Mouse (Mus musculus): ENCODE measurements around the gene Cish. TPM values are rescaled to one million over a fixed set of nuclear protein-coding genes. Genes with fewer than 3 reads are reported as not detected.

The Cish gene
- total RNA-seq (2023): 0.66 to 2.1 TPM (median 0.95 TPM) in 4 replicates

GRCm38 (mm10) chr9:107296016-107296040, at the start of gene Cish:
Gene Cish (plus strand): TSS chr9:107296026.

GRCm38 (mm10) chr9:107289211-107290076, 6.4 kb upstream of the Cish start, which contains the start of gene Mapkapk3:
Gene Mapkapk3 (minus strand): TSS chr9:107289877.

GRCm38 (mm10) chr9:107338172-107338883, 42.5 kb downstream of the Cish start, which contains the start of gene Hemk1:
Gene Hemk1 (minus strand): TSS chr9:107338350.

GRCm38 (mm10) chr9:107340267-107340859, 44.5 kb downstream of the Cish start, which contains the start of gene 6430571L13Rik:
Gene 6430571L13Rik (plus strand): TSS chr9:107340602.

Other genes with a start within 250 kb of the Cish start
- gene Dock3, start 64.1 kb upstream of the Cish start, total RNA-seq (2023): not detected in 4 replicates
- gene Mapkapk3, start 6.1 kb upstream of the Cish start, total RNA-seq (2023): 25.5 to 31.7 TPM (median 26.3 TPM) in 4 replicates
- gene Hemk1, start 42.3 kb downstream of the Cish start, total RNA-seq (2023): 10.8 to 17.7 TPM (median 14.9 TPM) in 4 replicates
- gene 6430571L13Rik, start 44.6 kb downstream of the Cish start, total RNA-seq (2023): 0.29 to 1.5 TPM (median 0.60 TPM) in 4 replicates
- 1.4 to 1.8 TPM (median 1.6 TPM) in 4 replicates for gene Cacna2d2, start 103.6 kb downstream of the Cish start, total RNA-seq (2023)
- gene Tmem115, start 237.9 kb downstream of the Cish start, total RNA-seq (2023): 19.8 to 26.6 TPM (median 22.1 TPM) in 4 replicates
- gene Cyb561d2, start 246.2 kb downstream of the Cish start, total RNA-seq (2023): 10.3 to 16.0 TPM (median 14.3 TPM) in 4 replicates
- 19.0 to 32.3 TPM (median 21.9 TPM) in 4 replicates for gene Nprl2, start 246.2 kb downstream of the Cish start, total RNA-seq (2023)

Measured in B cell, adult 62 days (primary cell).